Mouse (Mus musculus): ENCODE data around the gene Ephb1.

Gene Ephb1

DNA sequence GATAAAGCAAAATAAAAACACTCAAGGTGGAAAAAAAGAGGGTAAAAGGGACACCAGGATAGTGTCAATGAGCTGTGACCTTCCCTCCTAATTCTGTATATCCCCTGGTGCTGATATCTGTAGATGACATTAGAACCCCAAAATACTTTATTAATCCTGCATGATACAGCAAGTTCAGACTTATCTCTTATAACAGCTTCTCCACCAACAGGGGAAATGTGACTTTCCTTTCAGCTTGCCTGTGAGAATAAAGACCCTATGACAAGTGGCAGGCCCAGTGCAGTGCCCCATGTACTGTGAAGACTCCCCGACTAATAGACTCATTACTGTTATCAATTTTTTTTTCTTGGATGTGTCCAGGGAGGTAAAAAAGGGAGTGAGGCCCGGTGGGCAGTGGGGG lies 367.6 kb downstream of the Ephb1 start:
- DNase-seq (ENCODE audit: low read depth, low spot score), result no peak

DNA sequence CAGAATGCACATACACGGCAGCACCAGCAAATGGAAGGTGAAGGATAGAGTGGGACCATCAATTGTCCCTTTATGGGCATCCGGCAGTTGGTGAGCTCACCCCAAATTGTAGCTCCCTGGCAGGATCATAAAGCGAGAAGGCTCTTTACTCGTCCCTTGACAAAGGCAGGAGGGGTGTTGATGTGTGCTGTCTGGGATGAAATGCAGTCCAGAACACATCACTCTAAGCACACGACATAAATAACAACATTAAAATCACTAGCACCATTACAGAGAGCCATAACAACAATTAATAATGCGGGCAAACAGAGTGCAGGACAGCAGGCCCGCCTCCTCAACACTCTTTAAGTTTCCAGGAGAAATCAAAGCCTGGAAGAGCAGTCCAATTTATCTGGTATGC lies 372.1 kb downstream of the Ephb1 start:
- DNase-seq (ENCODE audit: low read depth, low spot score), result no peak

- DNase-seq (ENCODE audit: low read depth, low spot score), result no peak
Observed at GRCm38 (mm10) chr9:101981161-101981560, 373.3 kb downstream of the Ephb1 start.

DNA sequence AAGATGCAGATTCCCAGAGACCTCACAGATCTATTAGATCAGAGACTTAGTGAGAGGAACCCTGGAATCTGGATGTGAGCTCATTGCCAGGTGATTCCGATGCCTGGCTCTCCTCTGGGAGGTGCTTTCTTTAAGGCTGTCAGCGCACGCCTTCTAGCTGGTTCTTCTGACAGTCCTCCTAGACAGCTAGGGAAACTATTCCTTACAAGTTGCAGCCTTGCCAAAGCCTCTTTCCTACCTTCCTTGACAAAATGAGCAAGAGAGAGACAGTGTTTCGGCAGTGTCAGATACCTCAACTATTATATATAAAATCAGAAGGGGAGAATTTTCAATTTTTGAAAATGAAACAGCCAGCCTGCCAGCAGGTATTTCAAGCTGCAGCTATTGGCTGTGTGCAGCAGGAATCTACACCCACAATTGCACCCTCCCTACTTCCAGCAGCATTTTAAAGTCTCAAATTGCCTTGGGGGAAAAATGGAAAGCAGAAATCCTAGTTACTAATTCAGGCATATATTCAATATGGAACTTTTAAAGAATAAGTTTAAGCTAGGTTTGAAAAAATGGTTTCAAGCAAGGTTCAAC lies 377.5 kb downstream of the Ephb1 start:
- DNase-seq (ENCODE audit: low read depth, low spot score), result no peak

DNA sequence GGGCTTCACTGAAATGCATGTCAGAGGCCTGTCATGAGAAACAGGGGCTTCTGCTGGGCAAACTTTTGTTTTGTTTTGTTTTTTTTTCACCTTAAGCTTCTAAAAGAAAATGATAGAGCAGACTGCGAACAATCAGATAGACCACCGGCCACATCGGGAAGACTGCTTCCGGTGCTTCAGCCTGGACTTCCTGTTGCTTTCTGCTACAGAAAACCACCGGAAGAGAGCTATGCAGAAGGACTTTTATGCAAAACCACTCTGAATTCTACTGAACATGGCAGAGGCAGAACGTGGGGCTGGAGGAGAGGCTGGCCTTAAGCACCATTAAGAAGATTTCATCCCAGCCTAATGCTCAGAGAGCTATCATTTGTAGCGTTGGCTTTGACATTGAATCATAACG lies 382.2 kb downstream of the Ephb1 start:
- DNase-seq (ENCODE audit: low read depth, low spot score), result no peak

DNA sequence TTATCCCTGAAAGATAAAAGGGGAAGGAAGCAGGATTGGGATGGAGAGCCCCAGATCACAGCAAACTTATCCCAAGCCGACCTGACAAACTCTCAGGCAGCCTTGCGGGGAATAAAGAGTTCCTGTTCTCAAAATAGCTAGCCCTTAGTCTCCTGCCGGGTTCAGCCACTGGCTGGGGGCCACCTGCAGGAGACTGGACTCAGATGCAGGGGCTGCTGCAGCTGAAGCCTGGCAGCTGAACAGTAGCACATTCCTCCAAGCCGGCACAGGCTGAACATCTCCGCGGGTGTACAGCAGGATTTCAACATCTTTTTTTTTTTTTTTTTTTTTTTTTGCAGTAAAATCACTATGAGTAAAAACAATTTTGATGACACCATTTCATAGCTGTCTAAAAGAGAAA lies 382.7 kb downstream of the Ephb1 start:
- no peak for DNase-seq (ENCODE audit: low read depth, low spot score)

DNA sequence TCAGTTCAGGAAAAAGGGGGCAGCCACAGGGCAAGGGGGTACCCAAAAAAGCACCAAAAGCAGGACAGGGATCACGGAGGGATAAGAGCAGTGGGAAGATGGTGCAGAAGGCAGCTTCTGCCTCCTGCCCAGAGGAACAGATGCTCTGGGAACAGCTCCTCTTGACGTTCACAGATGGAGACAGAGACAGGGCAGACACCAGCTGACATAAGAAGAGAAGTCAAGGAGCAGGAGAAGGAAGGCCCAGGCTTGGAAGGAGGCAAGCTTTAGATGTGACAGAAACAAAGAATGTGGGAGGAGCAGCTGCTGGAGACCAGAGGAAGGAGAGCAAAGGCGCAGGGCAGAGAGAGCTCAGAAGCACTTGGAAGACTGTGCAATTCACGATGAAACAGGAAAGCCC lies 398.3 kb downstream of the Ephb1 start:
- no peak for DNase-seq (ENCODE audit: low read depth, low spot score)

- DNase-seq (ENCODE audit: low read depth, low spot score), result no peak
Observed at GRCm38 (mm10) chr9:101954529-101954928, 400.0 kb downstream of the Ephb1 start.

DNA sequence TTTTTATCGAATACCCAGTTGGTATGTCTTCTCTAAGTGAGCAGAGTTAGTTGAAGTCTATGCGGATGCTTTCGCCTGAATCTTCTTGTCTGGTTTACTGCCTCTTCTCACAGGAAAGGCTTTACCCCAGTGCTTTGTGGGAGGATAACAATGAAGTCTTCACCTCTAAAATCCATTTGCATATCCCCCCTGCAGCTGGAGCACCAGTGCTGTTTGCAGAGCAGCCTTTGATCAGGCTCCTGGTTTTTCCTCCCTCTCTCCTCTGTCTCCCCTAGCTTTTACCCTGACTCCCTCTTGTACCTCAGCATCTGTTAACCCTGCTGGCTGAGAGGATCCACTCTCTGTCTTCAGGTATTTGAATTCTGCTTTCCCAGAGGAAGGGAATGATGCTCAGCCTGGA lies 404.4 kb downstream of the Ephb1 start:
- DNase-seq (ENCODE audit: low read depth, low spot score), result no peak

- DNase-seq (ENCODE audit: low read depth, low spot score), result no peak
Observed at GRCm38 (mm10) chr9:101945814-101946213, 408.7 kb downstream of the Ephb1 start.

- no peak for DNase-seq (ENCODE audit: low read depth, low spot score)
Observed at GRCm38 (mm10) chr9:101945326-101945725, 409.2 kb downstream of the Ephb1 start.

DNA sequence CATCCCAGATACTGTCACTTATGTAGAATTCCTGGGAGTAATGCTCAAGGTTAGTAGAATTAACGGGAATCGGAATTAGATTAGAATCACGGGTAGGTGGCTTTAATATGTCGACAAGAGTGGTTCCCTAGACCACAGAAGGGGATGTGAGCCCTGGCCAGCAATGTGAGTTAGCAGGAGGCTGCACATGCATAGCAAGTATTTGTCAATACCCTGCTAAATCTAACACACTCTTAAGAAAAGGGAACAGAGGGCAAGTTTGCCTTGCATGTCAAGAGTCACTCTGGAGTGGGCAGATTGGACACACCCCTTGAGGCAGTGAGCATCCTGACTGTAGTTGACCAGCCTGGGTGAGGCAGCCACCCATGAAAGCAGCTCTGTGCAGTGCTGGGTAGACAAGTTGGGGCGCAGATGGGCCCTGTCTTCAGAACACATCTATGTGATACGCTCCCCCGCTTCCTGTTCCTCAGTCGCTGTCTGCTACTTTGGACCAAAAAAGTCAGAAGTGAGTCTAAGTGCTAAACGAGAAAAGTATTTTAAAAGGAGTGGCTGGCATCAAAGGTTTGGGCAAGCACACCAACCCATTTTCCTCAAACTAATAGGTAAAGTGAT lies 412.3 kb downstream of the Ephb1 start:
- DNase-seq (ENCODE audit: low read depth, low spot score), result no peak

DNA sequence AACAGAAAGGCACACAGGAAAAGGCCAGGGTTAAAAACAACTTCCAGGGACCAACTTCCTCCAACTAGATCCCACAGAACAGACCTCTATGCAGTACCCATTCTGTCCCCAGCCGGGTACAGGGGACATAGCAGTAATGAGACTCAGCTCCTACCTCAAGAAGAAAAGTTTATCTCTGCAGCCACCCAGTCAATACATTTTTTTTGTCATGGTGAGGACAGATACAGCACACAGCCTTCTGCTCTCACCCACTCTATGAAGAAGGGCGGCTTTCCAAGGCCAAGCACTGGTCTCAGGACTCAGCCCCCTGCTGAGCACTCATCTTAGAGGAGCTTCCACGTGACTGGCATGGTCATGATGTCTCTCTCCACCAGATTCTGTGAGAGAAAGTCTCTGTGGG lies 414.3 kb downstream of the Ephb1 start:
- no peak for DNase-seq (ENCODE audit: low read depth, low spot score)

- DNase-seq (ENCODE audit: low read depth, low spot score), result no peak
Observed at GRCm38 (mm10) chr9:101939006-101939405, 415.5 kb downstream of the Ephb1 start.

DNA sequence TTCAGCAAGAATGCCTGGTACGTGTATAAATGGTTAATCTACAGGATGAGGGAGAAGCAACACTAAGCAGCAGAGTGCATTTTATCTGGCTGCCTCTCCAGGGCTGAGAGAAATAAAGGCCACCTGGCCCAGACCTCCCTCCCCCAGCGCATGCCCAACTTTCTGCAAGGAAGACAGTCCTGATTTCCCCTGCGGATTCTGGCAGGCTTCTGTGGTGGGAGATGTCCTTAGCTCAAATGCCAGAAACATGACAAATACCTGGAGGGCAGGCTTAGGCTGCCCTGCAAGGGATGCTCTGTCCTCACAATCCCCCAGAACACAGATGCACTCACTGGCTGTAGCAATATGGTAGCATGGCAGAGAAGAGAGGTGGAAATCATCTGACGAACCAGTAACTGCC lies 416.4 kb downstream of the Ephb1 start:
- no peak for DNase-seq (ENCODE audit: low read depth, low spot score)

DNA sequence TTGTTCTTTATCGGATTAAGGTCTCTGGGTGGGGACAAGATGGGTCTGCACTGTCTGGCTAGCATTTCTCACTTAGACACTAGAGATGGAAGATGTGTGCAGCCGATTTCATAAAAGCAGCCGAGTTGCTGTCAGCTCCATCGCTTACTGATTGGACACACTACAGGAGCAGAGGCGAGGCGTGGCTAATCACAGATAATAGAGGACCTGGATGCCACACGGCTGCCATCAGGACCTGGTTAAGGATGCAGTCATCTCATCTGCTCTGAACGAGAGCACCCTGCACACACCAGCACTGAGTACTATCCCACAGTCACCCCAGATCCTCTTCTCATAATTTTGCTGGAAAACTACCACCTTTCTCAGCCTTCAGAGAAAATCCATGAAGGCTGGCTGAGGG lies 419.6 kb downstream of the Ephb1 start:
- DNase-seq (ENCODE audit: low read depth, low spot score), result no peak

GRCm38 (mm10) chr9:101933946-101934573 lies 420.4 kb downstream of the Ephb1 start:
- DNase-seq (ENCODE audit: low read depth, low spot score), result no peak

DNA sequence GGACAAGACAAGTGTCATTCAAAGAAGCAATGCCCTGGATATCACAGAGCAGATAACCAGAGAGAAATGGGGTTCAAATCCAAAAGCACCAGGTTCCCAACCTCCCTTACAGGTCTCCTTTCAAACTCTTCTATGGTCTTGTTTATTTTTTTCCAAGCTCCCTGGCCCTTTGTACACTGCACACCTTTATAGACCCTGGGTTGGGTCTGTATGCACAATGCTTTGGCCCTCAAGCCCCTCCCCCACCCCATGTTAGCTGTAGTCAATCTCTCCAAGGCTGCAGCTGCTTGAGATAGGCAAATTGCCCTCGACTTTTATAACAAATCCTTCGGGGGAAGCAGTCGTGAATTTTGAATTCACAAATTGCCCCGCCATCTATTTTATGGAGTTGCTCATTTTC lies 429.7 kb downstream of the Ephb1 start:
- DNase-seq (ENCODE audit: low read depth, low spot score), result no peak

GRCm38 (mm10) chr9:101922846-101923245 lies 431.6 kb downstream of the Ephb1 start:
- DNase-seq (ENCODE audit: low read depth, low spot score), result no peak

- no peak for DNase-seq (ENCODE audit: low read depth, low spot score)
Observed at GRCm38 (mm10) chr9:101919324-101919723, 435.2 kb downstream of the Ephb1 start.

- no peak for DNase-seq (ENCODE audit: low read depth, low spot score)
Observed at GRCm38 (mm10) chr9:101918771-101919170, 435.7 kb downstream of the Ephb1 start.

DNA sequence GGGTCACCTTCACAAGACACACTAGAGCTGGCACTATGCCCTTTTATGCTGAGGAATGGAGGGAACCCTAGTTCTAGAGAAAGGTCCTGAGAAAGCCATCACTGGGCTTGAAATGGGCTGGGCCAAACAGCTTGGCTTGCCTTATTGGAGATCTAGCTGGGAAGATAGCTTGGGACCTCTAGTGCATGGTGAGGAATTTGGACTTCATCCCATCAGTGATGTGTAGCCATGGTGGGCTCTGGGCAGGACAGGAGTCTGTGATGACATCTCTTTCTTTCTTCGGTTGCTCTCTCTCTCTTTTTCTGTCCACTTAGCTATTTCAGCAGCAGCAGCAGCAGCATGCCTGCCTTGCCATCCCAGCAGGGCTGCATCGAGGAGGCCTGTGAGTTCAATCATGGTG lies 439.4 kb downstream of the Ephb1 start:
- no peak for DNase-seq (ENCODE audit: low read depth, low spot score)

DNA sequence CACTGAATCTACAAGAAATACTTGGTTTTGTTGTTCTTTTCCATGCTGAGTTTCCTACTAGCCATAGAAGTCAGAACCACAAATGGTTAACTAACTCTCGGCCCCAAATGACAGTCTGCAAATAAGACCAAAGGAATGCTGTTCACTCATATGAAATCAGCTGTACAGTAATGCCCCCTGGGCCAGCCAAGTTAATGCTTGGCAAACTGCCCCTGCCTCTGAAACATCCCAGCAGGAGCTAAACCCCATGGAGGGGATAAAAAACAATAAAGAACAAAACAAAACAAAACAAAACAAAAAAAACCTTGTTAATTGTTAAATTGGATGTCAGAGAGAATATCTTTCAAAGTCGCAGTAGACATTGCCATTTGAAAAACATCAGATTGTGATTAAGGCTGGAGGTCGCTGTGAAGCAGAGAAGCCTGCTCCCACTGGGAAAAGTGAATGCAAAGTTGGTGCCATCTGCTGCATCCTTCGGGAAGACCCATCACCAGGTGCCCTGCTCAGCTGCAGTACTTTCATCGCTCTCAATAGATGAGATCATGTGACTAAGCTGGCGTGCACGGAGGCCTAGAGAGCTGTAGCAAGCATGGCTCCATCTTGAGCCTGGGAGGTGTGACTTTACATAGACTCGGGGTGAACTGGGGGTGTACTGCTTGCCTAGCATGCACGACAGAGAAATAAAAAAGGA lies 443.2 kb downstream of the Ephb1 start:
- no peak for DNase-seq (ENCODE audit: low read depth, low spot score)
